Mouse (Mus musculus): ENCODE measurements around the gene Phf24.

DNA sequence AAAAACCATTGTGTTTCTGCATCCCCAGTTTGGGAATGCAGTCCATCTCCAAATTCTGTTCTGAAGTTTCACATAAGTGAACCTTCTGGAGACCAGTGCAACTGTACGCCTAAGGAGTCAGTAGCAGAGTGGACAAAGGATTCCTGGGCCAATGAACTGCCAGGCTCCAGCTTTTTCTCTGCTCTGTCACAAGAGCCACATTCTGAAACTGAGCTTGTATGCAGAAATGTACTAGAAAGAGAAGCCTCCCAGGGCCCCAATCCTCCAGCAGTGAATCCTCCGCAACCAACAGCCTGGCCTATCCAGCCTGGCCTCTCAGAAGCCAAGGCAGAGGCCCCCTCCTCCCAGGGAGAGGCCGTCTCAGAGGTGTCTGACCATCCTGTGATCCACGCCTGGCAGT lies 56.5 kb downstream of the Phf24 start:
- TF ChIP-seq CTCF (IDR thresholded peaks at IDR 0.05; ENCODE audit: insufficient read depth, low read length) (no peak), POLR2A (IDR thresholded peaks at IDR 0.05; ENCODE audit: borderline replicate concordance, extremely low read depth, low read depth, low read length) (no peak)

Measured in lung, adult 2 months (tissue).